Mouse (Mus musculus) c-Kit-positive CD71-positive TER-119-positive erythroid progenitor cells, embryonic 14.5 days (primary cell): Measurements from ENCODE around the gene Pyroxd2.

ENCODE experiments used
- DNase-seq: peaks from one replicate; pipeline ENCODE4 v3.0.0-alpha.2; 2013; ENCODE audit warnings: low spot score

The Pyroxd2 gene

DNA sequence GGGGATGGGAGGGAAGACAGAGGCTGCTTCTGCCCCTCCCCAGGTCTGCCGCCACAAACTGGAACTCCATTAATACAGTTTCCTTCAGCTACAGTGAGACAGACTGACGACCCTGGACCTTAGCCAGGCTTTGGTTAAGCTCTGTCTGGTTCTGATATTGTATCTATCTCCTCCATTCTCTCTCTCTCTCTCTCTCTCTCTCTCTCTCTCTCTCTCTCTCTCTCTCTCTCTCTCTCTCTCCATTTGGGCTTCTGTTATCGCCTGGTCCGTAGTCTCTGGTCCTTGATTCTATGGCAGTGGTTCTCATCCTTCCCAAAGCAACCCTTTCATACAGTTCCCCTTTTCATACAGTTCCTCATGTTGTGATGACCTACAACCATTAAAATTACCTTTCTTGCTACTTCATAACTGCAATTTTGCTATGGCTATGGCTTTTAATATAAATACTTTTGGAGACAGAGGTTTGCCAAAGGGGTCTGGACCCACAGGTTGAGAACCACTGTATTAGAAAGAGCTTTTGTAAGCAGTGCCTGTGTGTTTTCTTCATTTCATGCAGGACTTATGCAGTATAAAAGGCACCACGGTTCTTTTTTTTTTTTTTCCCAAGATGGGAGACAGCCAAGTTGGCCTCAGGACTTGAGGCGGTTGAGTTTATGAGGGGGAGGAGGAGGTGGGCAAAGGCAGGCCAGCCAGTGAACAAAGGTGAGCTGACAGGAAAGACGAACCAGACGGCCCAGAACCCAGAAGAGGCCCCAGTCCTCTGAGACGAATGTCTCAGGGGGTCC, 7.3 kb downstream of the Pyroxd2 start:
- DNase-seq = no peak

DNA sequence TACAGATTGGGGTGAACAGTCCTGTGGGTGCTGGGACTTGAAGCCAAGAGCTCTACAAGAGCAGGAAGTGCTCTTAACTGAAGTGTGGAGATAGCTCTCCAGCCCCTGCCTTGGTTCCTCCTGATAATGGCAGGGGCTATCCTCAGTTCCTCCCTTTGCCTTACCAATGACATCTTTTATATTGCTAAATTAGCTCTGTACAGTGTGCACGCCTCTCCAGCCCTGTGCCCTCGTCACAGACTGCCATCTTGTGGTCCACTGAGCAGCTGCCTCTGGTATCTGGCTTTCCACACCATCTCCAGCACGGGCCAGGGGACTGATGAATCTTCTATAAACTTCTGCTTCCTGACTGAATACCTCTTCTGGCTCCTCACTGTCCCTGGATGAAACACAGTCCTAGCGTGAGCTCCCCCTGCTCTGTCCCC, 8.4 kb downstream of the Pyroxd2 start:
- DNase-seq = no peak

- DNase-seq = no peak
Observed at GRCm38 (mm10) chr19:42743261-42743660, 9.3 kb downstream of the Pyroxd2 start.

- DNase-seq = no peak
Observed at GRCm38 (mm10) chr19:42741884-42742283, 10.7 kb downstream of the Pyroxd2 start.

- DNase-seq = no peak
Observed at GRCm38 (mm10) chr19:42740163-42740899, 12.2 kb downstream of the Pyroxd2 start.

DNA sequence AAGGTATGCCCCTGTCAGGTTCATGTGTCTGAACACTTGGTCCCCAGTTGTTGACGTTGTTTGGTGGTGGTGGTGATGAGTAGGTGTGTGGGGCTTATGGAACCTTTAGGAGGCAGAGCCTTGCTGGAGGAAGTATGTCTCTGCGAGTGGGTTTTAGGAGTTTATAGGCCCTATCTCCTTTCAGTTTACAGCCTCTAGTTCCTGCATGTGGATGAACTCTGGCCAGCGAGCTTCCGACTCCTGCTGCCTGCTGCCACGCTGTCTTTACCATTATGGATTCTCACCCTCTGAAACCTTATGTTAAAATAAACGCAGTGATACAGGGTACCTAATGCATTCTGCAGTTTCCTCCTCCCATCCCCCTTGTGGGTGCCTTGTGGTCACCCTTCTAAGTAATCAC, 12.8 kb downstream of the Pyroxd2 start:
- no peak for DNase-seq

GRCm38 (mm10) chr19:42737753-42738152, 14.8 kb downstream of the Pyroxd2 start:
- no peak for DNase-seq

DNA sequence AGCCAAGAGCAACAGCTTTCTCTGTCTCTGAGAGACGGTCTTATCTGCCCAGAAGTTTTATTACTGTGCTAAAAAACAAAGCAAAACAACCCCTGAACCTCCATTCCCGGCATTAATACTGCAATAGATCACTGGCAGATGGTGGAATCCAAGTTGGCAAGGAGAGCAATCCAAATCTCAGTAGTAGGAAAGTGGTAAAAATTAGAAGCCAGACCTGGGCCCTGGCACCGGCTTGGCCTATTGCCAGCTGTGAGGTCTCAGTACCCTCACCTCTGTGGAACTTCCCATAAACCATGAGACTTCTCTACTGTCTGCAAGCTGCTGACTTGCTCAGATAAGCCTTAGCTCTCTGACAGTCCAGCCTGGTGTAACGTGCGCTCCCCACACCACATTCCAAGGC, 17.6 kb downstream of the Pyroxd2 start:
- DNase-seq = no peak

DNA sequence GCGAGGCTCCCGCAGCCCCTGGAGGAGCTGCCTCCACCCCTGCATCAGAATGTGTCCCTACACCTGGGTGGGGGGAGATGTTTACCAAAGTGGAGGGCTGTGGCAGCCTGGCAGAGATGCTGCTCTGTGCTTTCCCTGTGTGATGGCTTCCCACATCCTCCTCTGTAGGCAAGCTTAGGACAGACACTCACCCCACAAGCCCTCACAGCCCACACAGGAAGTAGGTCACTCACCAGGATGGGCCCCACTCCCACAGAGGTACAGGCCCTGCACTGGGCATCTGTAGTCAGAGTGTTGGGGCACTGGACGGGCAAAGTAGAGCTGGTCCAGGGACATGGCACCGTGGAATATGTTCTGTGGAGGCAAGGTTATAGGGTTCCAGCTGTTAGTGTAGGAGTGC, 25.2 kb downstream of the Pyroxd2 start:
- DNase-seq = no peak

GRCm38 (mm10) chr19:42726766-42727165, 25.8 kb downstream of the Pyroxd2 start:
- no peak for DNase-seq

GRCm38 (mm10) chr19:42725973-42726350, 26.6 kb downstream of the Pyroxd2 start:
- DNase-seq = no peak

DNA sequence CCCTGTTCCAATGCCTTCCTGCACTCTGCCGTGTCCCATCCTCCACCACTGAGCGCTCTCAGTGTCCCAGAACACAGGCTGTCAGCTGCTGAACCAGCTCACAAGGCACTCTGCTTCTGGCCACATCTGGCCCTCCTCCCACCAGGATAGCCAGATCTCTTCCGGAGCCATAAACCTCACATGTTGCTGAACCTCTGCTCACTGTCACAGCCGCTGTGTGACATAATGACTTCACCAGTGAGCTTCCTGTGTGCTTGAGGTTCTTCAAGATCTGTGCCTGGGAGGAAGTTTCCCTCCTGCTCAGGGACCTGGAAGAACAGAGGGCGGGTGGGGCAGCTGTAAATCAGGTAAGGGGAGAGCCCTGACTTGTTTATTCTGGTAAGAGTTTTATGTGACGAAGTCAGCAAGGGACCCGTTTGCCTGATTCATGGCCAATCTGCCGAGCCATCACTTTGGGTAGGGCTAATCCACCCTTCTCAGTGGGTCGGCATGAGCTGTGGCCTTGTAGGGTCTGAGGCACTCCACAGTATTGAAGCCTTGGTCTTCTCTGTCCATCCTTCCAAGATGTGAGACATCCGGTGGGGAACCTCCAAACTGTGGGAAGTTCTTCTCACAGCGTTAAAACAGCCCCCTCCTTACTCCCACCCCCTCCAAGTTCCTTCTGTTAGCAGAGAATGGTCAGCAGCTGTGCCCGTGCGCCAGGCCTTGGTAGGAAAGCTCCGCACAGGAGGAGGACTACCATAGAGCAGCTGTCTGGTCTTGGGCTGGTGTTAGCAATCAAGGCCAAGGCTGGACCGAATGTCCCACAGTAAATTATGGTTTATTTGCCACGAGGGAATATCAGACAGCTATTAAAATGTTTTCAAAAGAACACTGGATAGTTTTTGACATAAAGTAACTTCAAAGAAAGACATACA, 27.3 kb downstream of the Pyroxd2 start:
- no peak for DNase-seq

GRCm38 (mm10) chr19:42723302-42723701, 29.3 kb downstream of the Pyroxd2 start:
- DNase-seq = no peak

DNA sequence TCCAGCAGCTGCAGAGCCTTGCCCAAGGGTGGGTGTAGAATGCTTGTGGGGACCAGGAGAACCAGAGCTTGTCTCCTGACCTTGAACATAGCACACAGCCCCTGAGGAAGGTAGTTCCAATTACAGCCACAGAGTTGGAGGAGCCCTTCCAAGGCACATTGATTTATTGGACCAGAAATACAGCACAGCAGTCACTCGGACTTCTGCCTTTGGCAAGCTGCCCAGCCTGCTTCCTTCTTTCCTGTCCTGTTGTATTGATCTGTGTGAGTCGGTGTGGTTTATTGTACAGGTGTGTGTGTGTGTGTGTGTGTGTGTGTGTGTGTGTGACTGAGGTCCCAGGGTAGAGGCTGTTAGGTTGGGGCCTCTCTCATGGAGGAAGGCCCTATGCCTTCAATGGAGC, 30.1 kb downstream of the Pyroxd2 start:
- no peak for DNase-seq

GRCm38 (mm10) chr19:42718101-42718500, 34.5 kb downstream of the Pyroxd2 start:
- DNase-seq = no peak

DNA sequence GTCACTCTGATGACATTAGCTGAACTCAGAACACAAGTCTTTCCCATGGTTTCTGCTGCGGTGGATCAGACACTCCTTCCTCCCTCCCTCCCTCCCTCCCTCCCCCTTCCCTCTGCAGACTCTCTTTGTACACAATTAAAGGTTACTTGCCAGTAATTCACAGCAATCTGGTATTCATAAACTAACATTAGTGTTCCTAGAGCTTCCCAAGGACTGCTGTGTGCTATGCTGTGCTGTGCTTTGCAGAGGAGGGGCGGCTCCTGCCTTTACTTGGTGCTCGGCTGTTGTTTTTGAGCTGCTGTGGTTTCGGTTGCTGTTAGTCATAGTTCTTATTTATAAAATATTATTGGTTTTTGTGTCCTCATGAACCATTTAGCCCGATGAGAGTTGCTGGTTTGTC, 34.9 kb downstream of the Pyroxd2 start:
- DNase-seq = no peak

DNA sequence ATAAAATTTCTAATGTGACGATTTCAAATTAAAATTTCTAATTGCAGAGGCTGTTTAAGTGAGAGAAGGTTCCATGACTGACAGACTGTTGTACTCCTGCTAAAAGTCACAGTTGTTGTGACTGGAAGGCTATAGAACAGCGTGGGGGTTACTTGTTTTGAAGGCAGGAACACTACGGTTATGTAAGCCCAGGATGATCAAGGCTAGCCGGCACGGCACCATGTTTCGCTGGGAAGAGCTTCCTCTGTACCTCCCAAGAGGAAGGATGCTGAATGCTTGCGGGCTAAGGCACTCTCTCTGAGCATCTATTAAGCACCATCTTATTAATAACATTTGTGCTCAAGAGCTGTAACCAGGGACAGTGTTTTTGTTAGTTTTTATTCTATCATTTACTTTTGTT, 36.1 kb downstream of the Pyroxd2 start:
- DNase-seq = no peak

DNA sequence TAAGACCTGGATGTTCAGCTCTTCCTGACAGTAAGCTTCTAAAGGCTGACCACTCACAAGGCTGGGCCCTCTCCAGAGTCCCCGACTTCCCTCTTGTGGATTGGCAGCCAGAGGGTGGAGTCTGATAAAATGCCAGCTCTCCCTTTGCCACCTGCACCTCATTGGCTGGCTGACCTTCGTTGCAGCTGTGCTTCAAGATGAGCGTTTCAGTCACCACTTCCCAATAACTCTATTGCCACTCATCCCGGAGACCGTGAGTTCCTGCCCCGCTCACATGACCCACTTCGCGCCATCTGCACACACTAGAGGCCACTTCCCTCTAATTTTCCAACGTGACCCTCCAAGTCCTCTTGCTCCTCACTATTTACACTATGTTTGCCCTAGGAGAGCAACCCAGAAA, 38.8 kb downstream of the Pyroxd2 start:
- no peak for DNase-seq

DNA sequence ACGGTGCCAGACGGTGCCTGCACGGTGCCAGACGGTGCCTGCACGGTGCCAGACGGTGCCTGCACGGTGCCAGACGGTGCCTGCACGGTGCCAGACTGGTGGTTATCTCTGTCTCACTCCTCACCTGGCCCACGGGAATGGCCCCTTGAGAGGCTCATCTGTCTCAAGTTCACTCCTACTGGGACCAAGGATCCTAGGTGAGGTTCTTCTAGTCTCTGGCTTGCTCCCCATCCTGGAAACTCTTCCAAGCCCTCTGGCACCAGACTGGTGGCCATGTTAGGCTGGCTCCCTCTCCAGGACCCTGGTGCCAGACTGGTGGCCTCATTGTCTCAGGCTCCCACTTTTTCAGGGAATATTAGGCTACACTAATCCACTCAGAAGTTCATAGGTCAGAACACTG, 53.1 kb downstream of the Pyroxd2 start:
- DNase-seq = no peak

- DNase-seq = no peak
Observed at GRCm38 (mm10) chr19:42698576-42698975, 54.0 kb downstream of the Pyroxd2 start.

- no peak for DNase-seq
Observed at GRCm38 (mm10) chr19:42697336-42697735, 55.2 kb downstream of the Pyroxd2 start.

- no peak for DNase-seq
Observed at GRCm38 (mm10) chr19:42690256-42690655, 62.3 kb downstream of the Pyroxd2 start.

DNA sequence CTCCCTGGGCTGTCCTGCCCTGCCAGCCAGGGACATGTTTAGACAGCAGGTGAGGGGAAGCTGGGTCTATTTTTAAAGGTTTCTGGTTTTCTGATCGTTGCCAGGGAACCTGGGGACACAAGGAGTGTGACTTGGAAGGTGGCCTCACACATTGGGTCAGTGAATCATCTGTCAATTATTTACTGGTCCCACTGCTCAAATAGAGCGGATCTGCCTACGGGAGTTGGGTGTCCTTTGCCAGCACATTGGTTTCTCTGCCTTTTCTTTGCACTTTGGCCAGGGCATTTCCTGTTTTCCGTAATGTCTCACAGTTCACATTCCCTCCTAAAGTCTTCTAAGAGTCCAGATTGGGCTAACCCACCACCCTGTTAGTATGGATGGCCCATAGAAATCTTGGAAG, 62.8 kb downstream of the Pyroxd2 start:
- no peak for DNase-seq
